Mouse (Mus musculus) liver, embryonic 14.5 days (tissue): Measurements from ENCODE around the gene Nolc1.

Source experiments
- CTCF ChIP-seq: IDR thresholded peaks from 2 replicates; pipeline ENCODE4 v1.5.1; 2016; ENCODE audit warnings: antibody characterized with exemption, low read depth, control low read depth
- EP300 ChIP-seq: IDR thresholded peaks from 2 replicates; pipeline ENCODE4 v1.6.1; 2016; ENCODE audit warnings: antibody characterized with exemption, low read depth

DNA sequence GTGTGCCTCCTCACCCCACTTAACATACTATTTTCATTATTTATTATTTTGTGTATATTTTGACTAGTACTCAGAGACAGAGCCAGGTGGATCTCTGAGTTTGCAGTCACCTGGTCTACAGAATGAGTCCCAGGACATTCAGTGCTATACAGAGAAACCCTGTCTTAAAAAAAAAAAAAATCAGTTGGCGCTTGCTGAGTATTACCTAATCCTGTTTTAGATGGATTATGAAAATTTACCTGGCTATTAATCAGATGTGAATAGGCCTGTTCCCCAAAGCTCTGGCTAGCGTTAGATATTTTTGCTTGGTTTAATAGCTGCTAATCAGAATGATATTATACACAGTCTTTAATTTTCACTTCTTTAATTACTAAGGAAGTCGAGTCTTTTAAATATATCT lies 48.2 kb downstream of the Nolc1 start:
- TF ChIP-seq CTCF, result no peak
- TF ChIP-seq EP300, result no peak
